Mouse (Mus musculus) forebrain, embryonic 13.5 days (tissue): ENCODE data around the gene Lrrc4. TPM values are rescaled to one million over a fixed set of nuclear protein-coding genes. Genes with fewer than 3 reads are reported as not detected.

Source experiments
- ATAC-seq: fragments of 200-750 bp; cut with Nextera tagmentation; 2 replicates; pipeline ENCODE4 v1.8.0; 2017
- H3K27ac ChIP-seq: fragments of 300-500 bp; sonication (generic); 2 replicates; pipeline ENCODE4 v1.5.1; 2015; ENCODE audit warnings: inconsistent platforms, mild to moderate bottlenecking, moderate library complexity
- H3K27me3 ChIP-seq: fragments of 300-500 bp; sonication (generic); 2 replicates; pipeline ENCODE4 v1.6.1; 2015; ENCODE audit warnings: mild to moderate bottlenecking, inconsistent platforms
- H3K36me3 ChIP-seq: fragments of 300-500 bp; sonication (generic); 2 replicates; pipeline ENCODE4 v1.6.1; 2015; ENCODE audit warnings: mild to moderate bottlenecking, inconsistent platforms; ENCODE audit not compliant: poor library complexity, severe bottlenecking
- H3K4me1 ChIP-seq: fragments of 300-500 bp; sonication (generic); 2 replicates; pipeline ENCODE4 v1.6.1; 2015; ENCODE audit warnings: inconsistent platforms
- H3K4me2 ChIP-seq: fragments of 300-500 bp; sonication (generic); 2 replicates; pipeline ENCODE4 v1.6.1; 2015; ENCODE audit warnings: inconsistent platforms, mild to moderate bottlenecking, moderate library complexity
- H3K4me3 ChIP-seq: fragments of 300-500 bp; sonication (generic); 2 replicates; pipeline ENCODE4 v1.5.1; 2015; ENCODE audit warnings: mild to moderate bottlenecking, inconsistent platforms
- H3K9ac ChIP-seq: fragments of 300-500 bp; sonication (generic); 2 replicates; pipeline ENCODE4 v1.6.1; 2015; ENCODE audit warnings: mild to moderate bottlenecking, inconsistent platforms
- H3K9me3 ChIP-seq: fragments of 300-500 bp; sonication (generic); replicated peaks from 2 replicates; pipeline ENCODE4 v1.6.1; 2016; ENCODE audit warnings: inconsistent platforms
- WGBS: fragments of 180-500 bp; shearing (Covaris S2); methylation state at CpG from one replicate; pipeline ENCODE4 v1.1.7; 2015; 5-methylcytosine and 5-hydroxymethylcytosine counted together
- polyA plus RNA-seq: library from polyadenylated mRNA; unstranded; fragments of >200 nt; fragmentation: Nextera tagmentation; extraction: Ambion mirVana; gene quantifications from 2 replicates; pipeline ENCODE4 v1.2.1, GENCODE M21; 2015

Gene Lrrc4
- polyA plus RNA-seq, 1 experiment from 2014 or later = 4.3 TPM

DNA sequence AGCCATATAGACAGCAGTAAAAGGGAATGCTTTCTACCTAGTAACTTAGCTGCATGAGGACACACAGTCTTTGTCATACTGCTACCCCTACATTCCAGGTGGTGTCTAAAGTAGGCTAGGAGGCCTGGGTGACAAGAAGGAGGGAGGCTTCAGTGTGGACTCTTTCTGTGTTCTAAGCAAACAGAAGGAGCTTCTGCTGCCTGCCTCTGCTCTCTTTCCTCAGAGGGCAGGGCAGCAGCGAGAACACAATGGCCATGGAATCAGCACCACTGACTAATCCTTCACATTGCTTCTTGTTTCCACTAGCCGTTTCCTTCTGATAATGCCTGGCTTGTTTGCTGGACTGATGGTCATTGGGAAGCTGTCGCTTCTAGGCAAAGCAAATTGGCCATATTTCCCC, 40.4 kb downstream of the Lrrc4 start:
- H3K9ac ChIP-seq = no peak overlapping the region
- no peaks in the 10 kb centered on the region for H3K9me3 ChIP-seq
- H3K4me1 ChIP-seq = peaks cover 32% of the 10 kb centered on the region
- WGBS = 24% methylated on average over 3 of the region's 3 CpGs
- H3K27me3 ChIP-seq = no peaks in the 10 kb centered on the region
- H3K36me3 ChIP-seq = no peaks in the 10 kb centered on the region
- H3K27ac ChIP-seq = no peak overlapping the region
- no peak for ATAC-seq
- no peak overlapping the region for H3K4me3 ChIP-seq
- H3K4me2 ChIP-seq = no peak overlapping the region

- no peak overlapping the region for H3K9ac ChIP-seq
- peaks cover 20% of the 10 kb centered on the region; the same call in 1 of the 2 replicates for H3K4me1 ChIP-seq
- H3K4me3 ChIP-seq = no peak overlapping the region
- H3K27me3 ChIP-seq = no peaks in the 10 kb centered on the region
- H3K4me2 ChIP-seq = no peak overlapping the region
- WGBS = 66% methylated on average over 4 of the region's 4 CpGs
- H3K9me3 ChIP-seq = no peaks in the 10 kb centered on the region
- H3K36me3 ChIP-seq = no peaks in the 10 kb centered on the region
- no peak overlapping the region for H3K27ac ChIP-seq
- no peak for ATAC-seq
These were observed 41.9 kb downstream of the Lrrc4 start for GRCm38 (mm10) chr6:28789685-28790084.

DNA sequence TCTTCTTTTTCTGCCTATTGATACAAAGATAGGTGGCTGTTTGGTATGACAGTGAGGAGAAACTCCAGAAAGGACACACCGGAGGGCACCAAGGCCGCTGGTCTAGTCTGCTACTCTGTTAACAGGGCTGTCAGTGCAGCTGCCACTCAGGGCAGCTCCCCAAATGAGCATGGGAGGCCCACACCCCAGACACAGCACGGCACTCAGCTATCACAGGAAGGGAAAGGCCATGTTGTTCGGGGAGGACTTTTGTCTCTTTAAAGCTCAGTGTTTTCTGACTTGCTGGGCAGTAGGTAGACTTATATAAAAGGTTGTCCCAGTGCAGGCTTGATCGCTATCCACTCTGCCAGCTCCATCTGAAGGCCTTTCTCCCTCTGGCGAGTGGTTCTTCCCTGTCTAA, 44.4 kb downstream of the Lrrc4 start:
- no peak for ATAC-seq
- Histone ChIP-seq H3K27me3 (no peaks in the 10 kb centered on the region), H3K4me3 (no peak overlapping the region), H3K4me2 (no peak overlapping the region), H3K9me3 (no peaks in the 10 kb centered on the region), H3K9ac (no peak overlapping the region), H3K36me3 (no peaks in the 10 kb centered on the region), H3K27ac (no peak overlapping the region), H3K4me1 (peaks cover 41% of the 10 kb centered on the region)
- 61% methylated on average over 6 of the region's 6 CpGs for WGBS

- Histone ChIP-seq H3K4me1 (peaks cover 34% of the 10 kb centered on the region), H3K36me3 (no peaks in the 10 kb centered on the region), H3K27ac (no peak overlapping the region), H3K4me3 (no peak overlapping the region), H3K27me3 (no peaks in the 10 kb centered on the region), H3K9me3 (no peaks in the 10 kb centered on the region), H3K4me2 (no peak overlapping the region), H3K9ac (no peak overlapping the region)
- WGBS = 92% methylated on average over 8 of the region's 8 CpGs
- ATAC-seq = no peak
These were observed 45.8 kb downstream of the Lrrc4 start for GRCm38 (mm10) chr6:28785770-28786169.

DNA sequence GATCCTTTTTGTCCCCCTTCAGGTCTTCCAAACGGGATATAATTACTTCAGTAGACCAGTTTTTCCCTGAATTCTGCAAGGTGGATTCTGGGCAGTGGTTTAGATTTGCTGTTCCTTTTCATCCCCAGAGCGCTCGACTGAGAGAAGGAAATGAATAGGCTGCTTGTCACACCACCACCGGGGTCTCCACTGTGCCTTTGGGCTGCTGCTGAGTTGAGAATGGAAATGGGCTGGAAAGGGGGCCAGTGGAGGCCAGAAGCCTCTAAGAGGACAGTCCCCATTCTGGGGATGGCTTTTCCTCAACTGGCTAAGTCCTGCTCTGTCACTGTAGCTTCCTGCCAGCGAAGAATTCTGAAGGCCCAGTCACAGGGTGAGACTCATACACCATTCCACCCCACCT, 47.6 kb downstream of the Lrrc4 start:
- H3K27me3 ChIP-seq = no peaks in the 10 kb centered on the region
- H3K9me3 ChIP-seq = no peaks in the 10 kb centered on the region
- H3K4me2 ChIP-seq = no peak overlapping the region
- H3K27ac ChIP-seq = peak overlapping the region; percentile 19; the same call in 1 of the 2 replicates
- peak; percentile 27; the same call in 1 of the 2 replicates for ATAC-seq
- H3K36me3 ChIP-seq = no peaks in the 10 kb centered on the region
- whole genome bisulfite sequencing = 20% methylated on average over 5 of the region's 5 CpGs
- H3K4me3 ChIP-seq = no peak overlapping the region
- H3K4me1 ChIP-seq = peaks cover 28% of the 10 kb centered on the region
- H3K9ac ChIP-seq = no peak overlapping the region

GRCm38 (mm10) chr6:28783082-28783647, 48.4 kb downstream of the Lrrc4 start:
- no peaks in the 10 kb centered on the region for H3K27me3 ChIP-seq
- H3K36me3 ChIP-seq = no peaks in the 10 kb centered on the region
- 0 out of 2 replicates have a peak overlapping the region, but pooled peaks have one; percentile 19 for H3K27ac ChIP-seq
- no peak overlapping the region for H3K4me2 ChIP-seq
- H3K4me3 ChIP-seq = no peak overlapping the region
- no peaks in the 10 kb centered on the region for H3K9me3 ChIP-seq
- WGBS = 36% methylated on average over 4 of the region's 4 CpGs
- ATAC-seq = no peak
- peaks cover 29% of the 10 kb centered on the region for H3K4me1 ChIP-seq
- no peak overlapping the region for H3K9ac ChIP-seq

DNA sequence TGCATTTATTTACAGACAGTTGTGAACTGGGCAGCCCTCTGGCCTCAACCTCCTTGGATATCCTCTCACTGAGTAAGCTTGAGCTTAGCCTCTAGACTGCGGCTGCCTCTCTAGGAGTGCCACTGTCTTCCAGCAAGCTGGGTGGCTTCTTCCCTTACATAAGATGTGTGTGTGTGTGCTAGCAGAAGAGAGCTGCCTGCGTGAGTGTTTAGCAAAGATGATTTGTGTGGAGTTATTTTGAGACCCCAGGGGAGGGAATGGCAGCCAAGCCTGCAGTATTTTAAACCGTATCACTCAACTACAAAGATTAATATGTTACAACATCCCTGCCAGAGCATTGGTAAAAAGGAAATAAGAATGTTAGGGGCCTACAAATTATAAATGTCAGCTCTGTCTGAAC, 49.9 kb downstream of the Lrrc4 start:
- H3K27me3 ChIP-seq = no peaks in the 10 kb centered on the region
- no peak for ATAC-seq
- WGBS = 74% methylated on average over 3 of the region's 3 CpGs

DNA sequence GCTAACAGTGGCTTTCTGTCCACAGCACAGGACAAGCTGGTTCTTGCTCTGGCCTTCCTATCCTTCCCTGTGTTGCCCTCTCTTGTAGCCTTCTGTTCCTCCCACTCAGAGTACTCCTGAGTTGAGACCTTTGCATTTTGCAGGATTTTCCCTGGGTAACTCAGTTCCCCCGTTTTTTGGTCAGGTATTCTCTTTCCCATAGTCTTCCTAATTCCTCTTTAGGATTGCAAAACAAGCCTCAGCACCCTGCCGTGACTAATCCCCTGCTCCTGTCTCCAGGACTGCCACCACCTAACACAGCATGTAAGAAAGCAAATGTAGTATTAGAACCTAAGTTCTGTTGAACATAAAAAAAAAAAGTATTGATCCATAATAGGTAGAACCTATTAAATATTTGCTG, 60.2 kb downstream of the Lrrc4 start:
- H3K27me3 ChIP-seq = no peaks in the 10 kb centered on the region
- H3K9ac ChIP-seq = no peak overlapping the region
- 0 out of 2 replicates have a peak, but pooled peaks cover 2% of the 10 kb centered on the region for H3K36me3 ChIP-seq
- no peak overlapping the region for H3K4me3 ChIP-seq
- H3K27ac ChIP-seq = no peak overlapping the region
- 13% methylated on average over 2 of the region's 2 CpGs for WGBS
- 0 out of 2 replicates have a peak, but pooled peaks cover 8% of the 10 kb centered on the region for H3K4me1 ChIP-seq
- ATAC-seq = no peak
- no peak overlapping the region for H3K4me2 ChIP-seq
- no peaks in the 10 kb centered on the region for H3K9me3 ChIP-seq

More for the DNA sequence above, 49.9 kb downstream of the Lrrc4 start:
- Histone ChIP-seq H3K4me3 (no peak overlapping the region), H3K9me3 (no peaks in the 10 kb centered on the region), H3K36me3 (no peaks in the 10 kb centered on the region), H3K4me1 (peaks cover 35% of the 10 kb centered on the region), H3K4me2 (no peak overlapping the region), H3K27ac (no peak overlapping the region), H3K9ac (no peak overlapping the region)

DNA sequence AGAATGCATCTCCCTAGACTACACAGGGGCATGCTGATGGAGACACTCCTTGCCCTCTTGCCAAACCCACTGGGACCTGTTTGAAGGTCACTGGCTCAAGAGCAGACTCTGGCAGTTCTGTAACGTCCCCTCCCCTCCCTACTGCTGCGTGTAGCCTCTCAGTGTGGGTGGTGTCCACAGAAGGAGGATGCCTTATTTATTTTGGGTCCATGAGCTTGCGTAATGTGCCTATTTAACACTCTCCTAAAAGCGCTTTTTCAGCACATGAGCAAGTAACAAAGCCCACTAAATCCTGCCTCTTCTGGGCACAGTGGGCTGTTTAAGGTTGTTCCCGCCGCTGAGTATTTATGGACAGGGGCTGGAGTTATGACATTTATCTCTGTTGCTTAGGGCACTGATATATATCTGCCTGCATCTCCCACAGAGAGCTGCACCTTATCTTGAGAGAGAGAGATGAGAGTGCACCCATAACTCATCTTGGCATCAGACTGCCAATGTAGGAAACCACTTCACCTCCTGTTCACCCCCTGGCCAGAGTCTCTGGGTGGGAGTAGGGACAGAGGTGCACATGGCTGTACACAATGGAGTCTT, 63.6 kb downstream of the Lrrc4 start:
- Histone ChIP-seq H3K4me1 (no peaks in the 10 kb centered on the region), H3K27me3 (no peaks in the 10 kb centered on the region), H3K36me3 (no peaks in the 10 kb centered on the region), H3K9ac (no peak overlapping the region), H3K4me2 (no peak overlapping the region), H3K4me3 (no peak overlapping the region), H3K27ac (no peak overlapping the region), H3K9me3 (no peaks in the 10 kb centered on the region)
- 81% methylated on average over 6 of the region's 6 CpGs for WGBS
- no peak for ATAC-seq

DNA sequence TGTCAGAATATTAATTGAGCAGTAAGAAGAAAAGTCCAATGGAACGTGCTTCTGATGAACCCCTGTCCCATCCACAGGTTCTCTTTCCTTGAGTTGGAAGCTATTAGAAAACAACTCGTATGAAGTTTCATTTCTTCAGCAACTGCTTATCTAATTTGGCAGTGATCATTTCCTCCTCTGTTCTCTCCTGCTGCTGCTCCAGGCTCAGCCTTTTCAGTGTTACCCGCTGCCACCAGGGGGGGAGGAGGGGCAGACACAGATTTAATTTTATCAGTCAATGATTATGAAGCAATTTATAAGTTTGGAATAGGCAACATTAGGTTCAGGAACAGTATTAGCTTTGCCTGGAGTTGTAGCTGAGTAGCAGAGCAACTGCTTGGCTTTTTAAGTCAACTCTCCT, 64.9 kb downstream of the Lrrc4 start:
- ATAC-seq = no peak
- H3K9ac ChIP-seq = no peak overlapping the region

DNA sequence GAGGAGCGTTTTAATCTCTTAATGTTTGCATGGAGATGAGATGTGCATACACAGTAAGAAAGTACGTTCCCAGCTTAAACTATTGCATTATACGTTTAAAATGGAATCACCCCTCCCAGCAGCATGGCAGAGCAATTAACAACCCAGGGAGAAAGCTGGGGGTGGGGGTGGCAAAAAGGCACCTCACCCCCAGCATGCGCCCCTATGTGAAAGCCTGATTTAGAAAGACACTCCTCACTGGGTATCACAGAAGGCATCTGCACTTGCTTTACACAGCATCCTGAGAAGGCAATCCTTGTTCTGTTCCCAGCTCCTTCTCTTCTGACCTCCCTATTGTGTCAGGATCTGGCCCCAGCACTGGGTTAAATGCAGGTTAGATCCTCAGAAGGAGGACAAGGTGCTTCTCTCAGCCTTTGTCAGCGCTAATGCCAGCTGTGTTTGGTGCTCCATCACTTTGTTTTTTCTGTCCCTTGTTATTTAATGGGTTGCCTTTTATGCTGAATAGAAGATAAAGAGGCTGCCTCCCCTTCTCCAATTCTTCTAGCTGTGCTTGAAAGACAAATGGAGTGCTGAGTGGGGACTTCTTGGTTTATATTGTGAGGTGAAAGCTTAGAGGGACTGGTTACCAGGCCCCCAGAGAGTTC, 69.3 kb downstream of the Lrrc4 start:
- Histone ChIP-seq H3K27me3 (no peaks in the 10 kb centered on the region), H3K9me3 (no peaks in the 10 kb centered on the region), H3K36me3 (no peaks in the 10 kb centered on the region), H3K4me2 (no peak overlapping the region), H3K27ac (0 out of 2 replicates have a peak overlapping the region, but pooled peaks have one; percentile 8), H3K4me1 (peaks cover 34% of the 10 kb centered on the region), H3K4me3 (no peak overlapping the region), H3K9ac (no peak overlapping the region)
- ATAC-seq = no peak
- 4% methylated on average over 5 of the region's 5 CpGs for WGBS

More for the DNA sequence above, 64.9 kb downstream of the Lrrc4 start:
- Histone ChIP-seq H3K4me1 (peaks cover 13% of the 10 kb centered on the region), H3K4me2 (no peak overlapping the region), H3K4me3 (no peak overlapping the region), H3K27me3 (no peaks in the 10 kb centered on the region), H3K27ac (no peak overlapping the region), H3K36me3 (no peaks in the 10 kb centered on the region), H3K9me3 (no peaks in the 10 kb centered on the region)
- 70% methylated on average over 3 of the region's 3 CpGs for WGBS

DNA sequence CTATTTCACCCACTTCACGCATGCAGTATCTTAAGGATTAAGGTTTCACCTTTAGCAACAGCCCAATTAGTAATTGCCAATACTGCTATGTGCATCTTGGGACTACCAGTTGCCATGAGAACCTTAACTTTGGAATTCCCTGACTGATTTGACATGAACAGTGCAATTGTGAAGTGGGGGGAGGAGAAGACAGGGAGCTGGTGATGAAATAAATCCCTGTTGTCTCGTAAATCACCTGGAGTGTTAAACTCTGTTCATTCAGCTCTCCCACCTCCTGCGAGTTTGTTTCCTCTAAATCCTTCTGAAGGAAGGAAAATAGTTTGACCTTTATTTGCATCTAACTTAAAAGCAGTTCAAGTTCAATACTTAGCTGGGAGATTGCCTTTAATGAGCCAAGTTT, 69.8 kb downstream of the Lrrc4 start:
- Histone ChIP-seq H3K4me3 (no peak overlapping the region), H3K4me2 (no peak overlapping the region), H3K4me1 (peaks cover 40% of the 10 kb centered on the region), H3K27ac (no peak overlapping the region), H3K9me3 (no peaks in the 10 kb centered on the region), H3K9ac (no peak overlapping the region), H3K27me3 (no peaks in the 10 kb centered on the region), H3K36me3 (no peaks in the 10 kb centered on the region)
- WGBS = 9% methylated on average over 3 of the region's 3 CpGs
- no peak for ATAC-seq
